Mouse (Mus musculus): Measurements from ENCODE around the gene Gm28891. TPM values are rescaled to one million over a fixed set of nuclear protein-coding genes. Genes with fewer than 3 reads are reported as not detected.
"Not testable (repeated sequence)": the region's sequence is repeated elsewhere in the genome, so short reads cannot be mapped to it uniquely, and the experiment has no call there.

Gm28891 gene
- polyA plus RNA-seq (2012; rRNA removed) = not detected in 2 replicates

GRCm38 (mm10) chrY:60240902-60241301 is at the start of gene Gm28891:
Gm28891 (plus strand) TSS chrY:60241202.
- WGBS = 83% methylated on average over 3 of the region's 8 CpGs
- H3K27ac ChIP-seq (ENCODE audit: insufficient read depth, low read depth, low read length); H3K27me3 ChIP-seq (replicated peaks; ENCODE audit: control insufficient read depth, insufficient read depth, low read length); DNase-seq; H3K4me3 ChIP-seq (ENCODE audit: insufficient read depth, low read depth, low read length); H3K36me3 ChIP-seq (ENCODE audit: control insufficient read depth, insufficient read depth, low read length); H3K4me1 ChIP-seq (ENCODE audit: control insufficient read depth, insufficient read depth, low read length): not testable (repeated sequence)
